Comparison of ENCODE assay signal across 24 mouse cellular contexts in genomic region chr9:59337889-59338288, GRCm38 (mm10). TPM values are rescaled to one million over a fixed set of nuclear protein-coding genes. Genes with fewer than 3 reads are reported as not detected.
DNase-seq lines count a peak whose midpoint lies in the region; ATAC-seq lines count a peak whose summit lies in the region.
"Had no signal": no experiment of that assay in that cellular context is flagged by ENCODE, and none has a peak within 500 bp of the region (broad histone marks: within the 10 kb centered on the region; RNA-seq: fewer than 3 reads in every experiment).

No protein-coding gene starts in this region.

- ATAC-seq in CD4-positive, CD25-positive, alpha-beta regulatory T cell, adult 4 months = no peak
- peak; percentile 56 for ATAC-seq in activated CD4-positive, CD25-positive, alpha-beta regulatory T cell, adult 4 months
- ATAC-seq: forebrain, embryonic 15.5 days; intestine, embryonic 15.5 days had no signal

- DNase-seq in CD4-positive, CD25-positive, alpha-beta regulatory T cell, adult 2 months (ENCODE audit: low read depth, low spot score) = peak; percentile 9
- peak; percentile 44 for DNase-seq in CD4-positive helper T cell, adult 2 months (ENCODE audit: low read depth, low spot score)
- peak; percentile 49 for DNase-seq in naive thymus-derived CD4-positive, alpha-beta T cell, adult 2 months (ENCODE audit: low read depth)
- DNase-seq in cerebellum, postnatal 4 days (ENCODE audit: low spot score in 2 of 2) = no peak
- no peak for DNase-seq in heart, adult 11 months
- DNase-seq in heart, adult 8-10 months (ENCODE audit: low spot score) = no peak
- DNase-seq: adrenal gland, adult 8-10 months; adrenal gland, postnatal 25 days; cerebellum, adult 11 months; cerebellum, adult 2 months; cerebellum, adult 9-11 months; cerebellum, postnatal 25 days; embryo, embryonic 11 days; gastrocnemius, adult 2 months; gastrocnemius, postnatal 14 days; heart, adult 18-20 months; heart, postnatal 14 days; heart, postnatal 4 days; kidney, adult 11 months; kidney, adult 8-10 months had no signal

RNA-seq across cellular contexts. Expression of gene Bbs4, which starts 15.4 kb away (rescaled TPM):
- polyA plus RNA-seq in CD4-positive, CD25-positive, alpha-beta regulatory T cell, adult 4 months (2017; shearing (Covaris generic)) = 10 to 100 TPM; 15.7 to 18.1 TPM
- 10 to 100 TPM; 13.0 to 13.3 TPM for polyA plus RNA-seq in activated CD4-positive, CD25-positive, alpha-beta regulatory T cell, adult 4 months (2017; shearing (Covaris generic))
- total RNA-seq in heart, adult 8-10 months (2022) = 1 to 10 TPM; 2.8 to 4.5 (median 3.5) TPM

RNA-seq across cellular contexts. Expression of gene Adpgk, which starts 46.5 kb away (rescaled TPM):
- polyA plus RNA-seq in CD4-positive, CD25-positive, alpha-beta regulatory T cell, adult 4 months (2017; shearing (Covaris generic)) = 10 to 100 TPM in 1 of 2 experiments, 1 to 10 TPM in 1; 8.0 to 13.8 TPM
- polyA plus RNA-seq in activated CD4-positive, CD25-positive, alpha-beta regulatory T cell, adult 4 months (2017; shearing (Covaris generic)) = 10 to 100 TPM in 1 of 2 experiments, 1 to 10 TPM in 1; 7.7 to 12.4 TPM
- 1 to 10 TPM; 6.8 to 7.8 (median 7.5) TPM for total RNA-seq in heart, adult 8-10 months (2022)

Comparison
In these comparisons a context has a peak if more than half of its experiments do, and no peak if none do; other contexts are left out.
1. DNase-seq: peak in CD4-positive, CD25-positive, alpha-beta regulatory T cell, adult 2 months (single experiment), CD4-positive helper T cell, adult 2 months (single experiment) and naive thymus-derived CD4-positive, alpha-beta T cell, adult 2 months (single experiment); none in cerebellum, postnatal 4 days (0 of 2), heart, adult 11 months (single experiment) and heart, adult 8-10 months (single experiment).